Mouse (Mus musculus): ENCODE results near the gene Gm4353. TPM values are rescaled to one million over a fixed set of nuclear protein-coding genes. Genes with fewer than 3 reads are reported as not detected.

The Gm4353 gene
- total and polyA plus RNA-seq, 3 experiments: 0.74 to 34.1 (median 2.0) TPM

- Histone ChIP-seq H3K4me3 (replicated peaks in 1 of 3; ENCODE audit: low read depth in 2 of 3, low read length in 2 of 3, poor library complexity in 1 of 3) (no peak overlapping the region), H3K4me1 (ENCODE audit: control insufficient read depth in 1 of 2, insufficient read depth in 2 of 2) (no peaks in the 10 kb centered on the region), H3K4me2 (ENCODE audit: insufficient read depth, low read depth, poor library complexity, severe bottlenecking) (no peak overlapping the region), H3K9ac (ENCODE audit: insufficient read depth, low read depth) (no peak overlapping the region), H3K36me3 (replicated peaks in 1 of 2; ENCODE audit: control insufficient read depth in 1 of 2, insufficient read depth in 1 of 2, low read length in 1 of 2) (no peaks in the 10 kb centered on the region), H3K79me2 (replicated peaks; ENCODE audit: control insufficient read depth, extremely low read depth, insufficient read depth, poor library complexity, severe bottlenecking) (no peaks in the 10 kb centered on the region), H3K27ac (ENCODE audit: insufficient read depth, low read depth) (no peak overlapping the region), H3K9me3 (replicated peaks; ENCODE audit: low read length) (no peaks in the 10 kb centered on the region), H3K27me3 (replicated peaks) (no peaks in the 10 kb centered on the region)
- no peak for TF ChIP-seq RCOR1 (conservative IDR thresholded peaks at IDR 0.05; ENCODE audit: low read depth, low read length)
- no peak for TF ChIP-seq PAX5 (IDR thresholded peaks at IDR 0.05; ENCODE audit: low read length)
- no peak for TF ChIP-seq IRF4 (IDR thresholded peaks at IDR 0.05; ENCODE audit: low read depth, low read length)
- no peak for TF ChIP-seq POLR2AphosphoS2 (IDR thresholded peaks at IDR 0.05; ENCODE audit: low read depth, low read length)
- TF ChIP-seq CTCF (conservative IDR thresholded peaks at IDR 0.05 in 1 of 2, IDR thresholded peaks at IDR 0.05 in 1 of 2; ENCODE audit: low read depth in 2 of 2, low read length in 2 of 2): no peak
- no peak for TF ChIP-seq EP300 (IDR thresholded peaks at IDR 0.05; ENCODE audit: low read length)
- no peak for TF ChIP-seq JUND (conservative IDR thresholded peaks at IDR 0.05; ENCODE audit: low read depth, low read length)
- TF ChIP-seq MAX (IDR thresholded peaks at IDR 0.05; ENCODE audit: low read length): no peak
- no peak for TF ChIP-seq CHD1 (IDR thresholded peaks at IDR 0.05; ENCODE audit: low read depth, low read length)
- TF ChIP-seq E2F4 (IDR thresholded peaks at IDR 0.05; ENCODE audit: insufficient replicate concordance, low read depth, low read length): no peak
- no peak for TF ChIP-seq ZC3H11A (IDR thresholded peaks at IDR 0.05; ENCODE audit: low read depth, low read length)
- TF ChIP-seq KAT2A (IDR thresholded peaks at IDR 0.05; ENCODE audit: insufficient replicate concordance, low read length): no peak
- TF ChIP-seq ZKSCAN1 (IDR thresholded peaks at IDR 0.05; ENCODE audit: borderline replicate concordance, low read depth, low read length): no peak
- TF ChIP-seq JUN (IDR thresholded peaks at IDR 0.05; ENCODE audit: insufficient read depth, low read depth, low read length): no peak
- no peak for TF ChIP-seq SMC3 (IDR thresholded peaks at IDR 0.05; ENCODE audit: low read depth, low read length)
- TF ChIP-seq MEF2A (IDR thresholded peaks at IDR 0.05; ENCODE audit: borderline replicate concordance, low read depth, low read length): no peak
- dilution Hi-C loops (cut with MboI; ENCODE audit: extremely low pct_ligation_motif_present, extremely low pct_unique_long_range_greater_than_20kb, low sequenced_read_pairs): no loop called here
- no peak for DNase-seq (ENCODE audit: extremely low read depth)
- in situ Hi-C loops (cut with MboI; ENCODE audit: low pct_ligation_motif_present, low pct_unique_long_range_greater_than_20kb, low sequenced_read_pairs): no loop called here
These were observed 34.9 kb upstream of the Gm4353 start for GRCm38 (mm10) chr7:116119306-116119857.

- no peaks in the 10 kb centered on the region for H3K4me1 ChIP-seq (ENCODE audit: control insufficient read depth in 1 of 2, insufficient read depth in 2 of 2)
- in situ Hi-C loops (cut with MboI; ENCODE audit: low pct_ligation_motif_present, low pct_unique_long_range_greater_than_20kb, low sequenced_read_pairs) (no loop called here), dilution Hi-C loops (cut with MboI; ENCODE audit: extremely low pct_ligation_motif_present, extremely low pct_unique_long_range_greater_than_20kb, low sequenced_read_pairs) (no loop called here)
- no peaks in the 10 kb centered on the region for H3K9me3 ChIP-seq (replicated peaks; ENCODE audit: low read length)
- H3K79me2 ChIP-seq (replicated peaks; ENCODE audit: control insufficient read depth, extremely low read depth, insufficient read depth, poor library complexity, severe bottlenecking): no peaks in the 10 kb centered on the region
- H3K36me3 ChIP-seq (replicated peaks in 1 of 2; ENCODE audit: control insufficient read depth in 1 of 2, insufficient read depth in 1 of 2, low read length in 1 of 2): no peaks in the 10 kb centered on the region
- no peak for TF ChIP-seq CHD2 (IDR thresholded peaks at IDR 0.05; ENCODE audit: low read length)
- TF ChIP-seq POLR2AphosphoS2 (IDR thresholded peaks at IDR 0.05; ENCODE audit: low read depth, low read length): no peak
- no peak for TF ChIP-seq NELFE (IDR thresholded peaks at IDR 0.05; ENCODE audit: low read depth, low read length)
- TF ChIP-seq JUN (IDR thresholded peaks at IDR 0.05; ENCODE audit: insufficient read depth, low read depth, low read length): no peak
- no peak for TF ChIP-seq USF2 (conservative IDR thresholded peaks at IDR 0.05; ENCODE audit: low read depth, low read length)
- no peak overlapping the region for H3K27ac ChIP-seq (ENCODE audit: insufficient read depth, low read depth)
- DNase-seq (ENCODE audit: extremely low read depth): no peak
- no peaks in the 10 kb centered on the region for H3K27me3 ChIP-seq (replicated peaks)
- no peak overlapping the region for H3K4me3 ChIP-seq (replicated peaks in 1 of 3; ENCODE audit: low read depth in 2 of 3, low read length in 2 of 3, poor library complexity in 1 of 3)
- H3K9ac ChIP-seq (ENCODE audit: insufficient read depth, low read depth): no peak overlapping the region
- H3K4me2 ChIP-seq (ENCODE audit: insufficient read depth, low read depth, poor library complexity, severe bottlenecking): no peak overlapping the region
These were observed 31.6 kb upstream of the Gm4353 start for GRCm38 (mm10) chr7:116115991-116116390.

All from CH12.LX (cell line).